Mouse (Mus musculus): ENCODE results near the gene Tbc1d10c. TPM values are rescaled to one million over a fixed set of nuclear protein-coding genes. Genes with fewer than 3 reads are reported as not detected.
A peak's percentile ranks its signal among the peaks of the same experiment; 100 is the strongest.

Tbc1d10c gene
- polyA plus RNA-seq, 2 experiments from 2014 or later, result 594 to 924 TPM

GRCm38 (mm10) chr19:4140147-4140546 lies 50.9 kb downstream of the Tbc1d10c start:
- ATAC-seq, result no peak

- no peak for ATAC-seq
These were observed 51.6 kb downstream of the Tbc1d10c start, which contains the start of gene Gpr152 for GRCm38 (mm10) chr19:4139446-4139845. Gene Gpr152 (plus strand): TSS chr19:4139787.

GRCm38 (mm10) chr19:4137913-4138312 lies 53.2 kb downstream of the Tbc1d10c start:
- ATAC-seq, result no peak

- ATAC-seq, result no peak
These were observed 54.6 kb downstream of the Tbc1d10c start for GRCm38 (mm10) chr19:4136463-4136862.

- ATAC-seq, result peak; percentile 76
These were observed 55.1 kb downstream of the Tbc1d10c start for GRCm38 (mm10) chr19:4135963-4136345.

GRCm38 (mm10) chr19:4135229-4135962 lies 55.7 kb downstream of the Tbc1d10c start:
- peak; percentile 91 for ATAC-seq

GRCm38 (mm10) chr19:4134354-4134753 lies 56.7 kb downstream of the Tbc1d10c start:
- ATAC-seq, result no peak

Other genes starting within 250 kb of the Tbc1d10c start
- not detected for gene Aldh3b3, start 232.6 kb downstream of the Tbc1d10c start, polyA plus RNA-seq (2017; shearing (Covaris generic))
- not detected for gene Aldh3b2, start 219.0 kb downstream of the Tbc1d10c start, polyA plus RNA-seq (2017; shearing (Covaris generic))
- 1 to 10 TPM in 1 of 2 experiments, not detected in 1; 1.5 TPM for gene Acy3, start 204.7 kb downstream of the Tbc1d10c start, polyA plus RNA-seq (2017; shearing (Covaris generic))
- not detected for gene Tbx10, start 198.5 kb downstream of the Tbc1d10c start, polyA plus RNA-seq (2017; shearing (Covaris generic))
- 10 to 100 TPM; 10.7 to 15.2 TPM for gene Nudt8, start 190.7 kb downstream of the Tbc1d10c start, polyA plus RNA-seq (2017; shearing (Covaris generic))
- under 1 TPM; 0.78 to 0.96 TPM for gene Gm49405, start 190.7 kb downstream of the Tbc1d10c start, polyA plus RNA-seq (2017; shearing (Covaris generic))
- gene Doc2g, start 188.0 kb downstream of the Tbc1d10c start, polyA plus RNA-seq (2017; shearing (Covaris generic)), result 1 to 10 TPM; 1.1 to 2.1 TPM
- gene Ndufv1, start 178.5 kb downstream of the Tbc1d10c start, polyA plus RNA-seq (2017; shearing (Covaris generic)), result 100 to 1,000 TPM; 109 to 164 TPM
- gene Gstp1, start 153.3 kb downstream of the Tbc1d10c start, polyA plus RNA-seq (2017; shearing (Covaris generic)), result 100 to 1,000 TPM; 543 to 655 TPM
- 1 to 10 TPM; 4.2 to 5.3 TPM for gene Gstp2, start 145.3 kb downstream of the Tbc1d10c start, polyA plus RNA-seq (2017; shearing (Covaris generic))
- gene Gstp3, start 131.7 kb downstream of the Tbc1d10c start, polyA plus RNA-seq (2017; shearing (Covaris generic)), result 100 to 1,000 TPM; 158 to 206 TPM
- not detected for gene Cabp2, start 109.7 kb downstream of the Tbc1d10c start, polyA plus RNA-seq (2017; shearing (Covaris generic))
- 100 to 1,000 TPM; 328 to 403 TPM for gene Cdk2ap2, start 94.1 kb downstream of the Tbc1d10c start, polyA plus RNA-seq (2017; shearing (Covaris generic))
- 100 to 1,000 TPM in 1 of 2 experiments, 10 to 100 TPM in 1; 98.7 to 113 TPM for gene Pitpnm1, start 91.3 kb downstream of the Tbc1d10c start, polyA plus RNA-seq (2017; shearing (Covaris generic))
- gene Aip, start 65.4 kb downstream of the Tbc1d10c start, polyA plus RNA-seq (2017; shearing (Covaris generic)), result 100 to 1,000 TPM; 179 to 208 TPM
- gene Gpr152, start 51.5 kb downstream of the Tbc1d10c start, polyA plus RNA-seq (2017; shearing (Covaris generic)), result under 1 TPM in 1 of 2 experiments, not detected in 1; 0.29 TPM
- gene Cabp4, start 47.3 kb downstream of the Tbc1d10c start, polyA plus RNA-seq (2017; shearing (Covaris generic)), result under 1 TPM; 0.79 to 0.92 TPM
- gene Coro1b, start 42.7 kb downstream of the Tbc1d10c start, polyA plus RNA-seq (2017; shearing (Covaris generic)), result 100 to 1,000 TPM; 236 to 310 TPM
- gene Ptprcap, start 37.7 kb downstream of the Tbc1d10c start, polyA plus RNA-seq (2017; shearing (Covaris generic)), result 100 to 1,000 TPM; 836 to 870 TPM
- 10 to 100 TPM; 31.7 to 39.0 TPM for gene Rps6kb2, start 27.9 kb downstream of the Tbc1d10c start, polyA plus RNA-seq (2017; shearing (Covaris generic))
- 10 to 100 TPM in 1 of 2 experiments, 1 to 10 TPM in 1; 9.4 to 11.9 TPM for gene Carns1, start 15.8 kb downstream of the Tbc1d10c start, polyA plus RNA-seq (2017; shearing (Covaris generic))
- gene Ppp1ca, start 781 bp upstream of the Tbc1d10c start, polyA plus RNA-seq (2017; shearing (Covaris generic)), result 100 to 1,000 TPM; 835 to 936 TPM
- 10 to 100 TPM; 63.6 to 83.6 TPM for gene Rad9a, start 10.4 kb upstream of the Tbc1d10c start, polyA plus RNA-seq (2017; shearing (Covaris generic))
- gene Clcf1, start 23.0 kb upstream of the Tbc1d10c start, polyA plus RNA-seq (2017; shearing (Covaris generic)), result 10 to 100 TPM; 35.0 to 46.5 TPM
- gene AC109138.7, start 23.1 kb upstream of the Tbc1d10c start, polyA plus RNA-seq (2017; shearing (Covaris generic)), result not detected
- gene Pold4, start 40.6 kb upstream of the Tbc1d10c start, polyA plus RNA-seq (2017; shearing (Covaris generic)), result 100 to 1,000 TPM; 117 to 127 TPM
- gene Ssh3, start 77.9 kb upstream of the Tbc1d10c start, polyA plus RNA-seq (2017; shearing (Covaris generic)), result 10 to 100 TPM in 1 of 2 experiments, 1 to 10 TPM in 1; 8.1 to 15.9 TPM
- 1 to 10 TPM; 2.4 to 2.5 TPM for gene Ankrd13d, start 91.9 kb upstream of the Tbc1d10c start, polyA plus RNA-seq (2017; shearing (Covaris generic))
- gene Grk2, start 114.9 kb upstream of the Tbc1d10c start, polyA plus RNA-seq (2017; shearing (Covaris generic)), result 100 to 1,000 TPM in 1 of 2 experiments, 10 to 100 TPM in 1; 93.7 to 101 TPM
- 10 to 100 TPM; 90.1 to 95.4 TPM for gene Kdm2a, start 207.0 kb upstream of the Tbc1d10c start, polyA plus RNA-seq (2017; shearing (Covaris generic))
- 1 to 10 TPM; 2.6 to 3.2 TPM for gene Rhod, start 248.1 kb upstream of the Tbc1d10c start, polyA plus RNA-seq (2017; shearing (Covaris generic))